Comparison of ENCODE assay signal across 8 mouse cellular contexts in the genomic region with DNA sequence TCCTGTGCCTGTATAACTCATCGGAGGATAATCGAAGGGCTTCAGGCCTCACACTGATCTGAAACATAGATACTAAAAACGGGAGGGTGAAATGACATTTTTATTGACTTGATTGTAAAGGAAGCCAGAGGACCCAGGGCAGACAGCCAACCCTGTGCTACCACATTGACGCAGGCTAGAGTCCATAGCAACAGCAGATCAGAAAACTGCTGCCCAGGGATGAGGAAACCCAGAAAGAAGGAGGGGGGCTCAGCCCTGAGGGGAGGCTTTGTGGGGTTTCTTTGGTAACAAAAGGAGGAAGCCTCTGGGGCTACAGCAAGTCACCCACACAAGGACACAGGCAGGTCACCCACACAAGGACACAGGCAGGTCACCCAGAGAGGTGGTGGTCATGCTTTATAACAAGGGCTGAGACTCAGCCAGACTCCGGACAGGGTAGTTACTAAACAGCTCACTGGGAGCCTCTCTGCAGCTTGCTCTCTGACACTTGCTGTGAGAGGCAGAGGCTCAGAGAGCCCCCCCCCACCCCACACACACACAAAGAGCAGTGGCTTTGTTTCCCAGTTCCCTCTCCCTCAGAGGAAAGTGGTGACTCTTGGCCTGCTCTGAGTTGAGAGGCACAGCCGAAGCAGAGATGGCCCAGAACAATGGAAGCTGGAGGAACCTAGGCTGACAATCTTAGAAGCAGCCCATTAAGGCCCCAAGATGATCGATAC. TPM values are rescaled to one million over a fixed set of nuclear protein-coding genes. Genes with fewer than 3 reads are reported as not detected.
DNase-seq lines count a peak whose midpoint lies in the region; ATAC-seq lines count a peak whose summit lies in the region.

No protein-coding gene starts in this region.

- H3K9ac ChIP-seq in hindbrain, embryonic 14.5 days, result 0 out of 2 replicates have a peak overlapping the region, but pooled peaks have one; percentile 10
- H3K9ac ChIP-seq in intestine, embryonic 15.5 days, result no peak overlapping the region

- H3K4me2 ChIP-seq in hindbrain, embryonic 14.5 days (replicated peaks), result no peak overlapping the region
- H3K4me2 ChIP-seq in intestine, embryonic 15.5 days (replicated peaks), result no peak overlapping the region

- H3K4me1 ChIP-seq in hindbrain, embryonic 14.5 days (replicated peaks; ENCODE audit: control insufficient read depth, insufficient read depth, low read length), result peaks cover 19% of the 10 kb centered on the region
- H3K4me1 ChIP-seq in intestine, embryonic 15.5 days (replicated peaks), result no peaks in the 10 kb centered on the region

- no peaks in the 10 kb centered on the region for H3K36me3 ChIP-seq in hindbrain, embryonic 14.5 days (replicated peaks; ENCODE audit: control insufficient read depth, insufficient read depth)
- H3K36me3 ChIP-seq in intestine, embryonic 15.5 days, result no peaks in the 10 kb centered on the region

- H3K9me3 ChIP-seq in hindbrain, embryonic 14.5 days (ENCODE audit: control insufficient read depth, low read length), result no peaks in the 10 kb centered on the region
- H3K9me3 ChIP-seq in intestine, embryonic 15.5 days, result no peaks in the 10 kb centered on the region

- peak; percentile 73; the same call in 1 of the 2 replicates for ATAC-seq in hindbrain, embryonic 14.5 days (ENCODE audit: low FRiP score)
- ATAC-seq in intestine, embryonic 15.5 days, result no peak

- WGBS in hindbrain, embryonic 14.5 days, result 25% methylated on average over 7 of the region's 7 CpGs
- 43% methylated on average over 7 of the region's 7 CpGs for WGBS in intestine, embryonic 15.5 days

- peak; percentile 31 for DNase-seq in embryo, embryonic 10.5 days (ENCODE audit: low spot score)
- no peak for DNase-seq in embryo, embryonic 9.5 days (ENCODE audit: extremely low spot score)
- DNase-seq in Muller cell, postnatal 12 days (ENCODE audit: inconsistent ontology term), result peak; percentile 57
- peak; percentile 57 for DNase-seq in hindbrain, embryonic 14.5 days (ENCODE audit: low spot score)
- DNase-seq in lung, postnatal 4 days, result peak; percentile 60 to 71
- no peak for DNase-seq in left cerebral cortex, adult 18-20 months (ENCODE audit: low spot score in 2 of 2)
- no peak for DNase-seq in left cerebral cortex, postnatal 25 days (ENCODE audit: low spot score in 2 of 2)

- no peaks in the 10 kb centered on the region for H3K27me3 ChIP-seq in hindbrain, embryonic 14.5 days (ENCODE audit: control insufficient read depth, insufficient read depth, low read length)
- no peaks in the 10 kb centered on the region for H3K27me3 ChIP-seq in intestine, embryonic 15.5 days (replicated peaks)

- intact Hi-C loops in left cerebral cortex, postnatal 25 days (cut with DNase I), result no loop called here

- no peak overlapping the region for H3K4me3 ChIP-seq in hindbrain, embryonic 14.5 days (replicated peaks; ENCODE audit: low read length)
- no peak overlapping the region for H3K4me3 ChIP-seq in intestine, embryonic 15.5 days (replicated peaks)

- peak overlapping the region; percentile 40 for H3K27ac ChIP-seq in hindbrain, embryonic 14.5 days
- H3K27ac ChIP-seq in intestine, embryonic 15.5 days, result no peak overlapping the region

RNA-seq across cellular contexts. Expression of a gene that starts 19.2 kb away (rescaled TPM):
- 2.9 and 3.9 TPM in 2 replicates for polyA plus RNA-seq in hindbrain, embryonic 14.5 days (2014; fragmentation: Nextera tagmentation; extraction: Ambion mirVana)
- polyA plus RNA-seq in intestine, embryonic 15.5 days (2015; fragmentation: Nextera tagmentation; extraction: Ambion mirVana), result 0.10 and 0.26 TPM in 2 replicates
- total RNA-seq in left cerebral cortex, adult 18-20 months (2021), result 10 to 100 TPM; 77.9 to 80.7 TPM
- total RNA-seq in left cerebral cortex, postnatal 25 days (2021), result 10 to 100 TPM; 85.4 to 90.5 TPM

Comparison
In these comparisons a context has a peak if more than half of its experiments do, and no peak if none do; other contexts are left out.
1. DNase-seq: peak in embryo, embryonic 10.5 days (single experiment), Muller cell, postnatal 12 days (single experiment), hindbrain, embryonic 14.5 days (single experiment) and lung, postnatal 4 days (2 of 2); none in embryo, embryonic 9.5 days (single experiment), left cerebral cortex, adult 18-20 months (0 of 2) and left cerebral cortex, postnatal 25 days (0 of 2).